Mouse (Mus musculus) hindlimb bud, embryonic 11.5 days (tissue): Measurements from ENCODE around the gene Ankrd36.

Experiments used
- DNase-seq: peaks from one replicate; pipeline ENCODE4 v3.0.0-alpha.2; 2012; ENCODE audit warnings: low read depth, low spot score; ENCODE audit errors: extremely low spot score

The Ankrd36 gene

DNA sequence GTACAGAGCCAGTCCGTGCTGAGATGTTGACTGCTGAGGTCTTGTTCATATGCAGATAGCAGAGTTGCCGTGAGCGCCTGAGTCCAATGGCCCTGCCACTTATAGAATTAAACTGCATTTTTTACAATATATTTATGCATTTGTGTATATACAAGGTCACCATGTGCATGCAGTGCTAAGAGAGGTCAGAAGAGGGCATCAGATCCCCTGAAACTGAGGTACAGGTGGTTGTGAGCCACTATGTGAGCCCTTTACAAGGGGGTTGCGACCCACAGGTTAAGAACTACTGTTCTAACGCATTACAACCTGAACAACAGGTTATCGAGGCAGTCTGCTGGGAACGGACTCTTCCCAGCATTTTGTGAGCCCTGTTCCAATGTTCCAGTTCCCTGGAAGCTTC, 80.8 kb downstream of the Ankrd36 start:
- no peak for DNase-seq

DNA sequence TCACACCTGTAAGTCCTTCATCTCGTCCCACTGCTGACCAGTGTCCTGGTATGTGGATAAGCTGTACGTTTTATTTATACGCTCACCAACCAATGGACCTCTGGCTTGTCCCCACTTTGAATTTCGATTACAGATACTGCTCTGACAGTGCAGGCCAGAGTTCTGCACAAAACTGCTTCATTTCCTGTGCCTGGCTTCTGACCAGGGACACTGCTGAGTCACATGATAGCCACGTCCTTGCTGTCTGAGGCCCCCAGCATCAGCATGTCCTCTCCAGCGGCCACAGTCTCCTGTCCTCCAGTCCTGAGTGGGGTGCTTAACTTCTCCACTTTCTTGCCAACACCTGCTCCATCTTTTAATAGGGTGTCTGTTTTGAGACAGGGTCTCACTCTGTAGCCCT, 113.1 kb downstream of the Ankrd36 start:
- DNase-seq = no peak

DNA sequence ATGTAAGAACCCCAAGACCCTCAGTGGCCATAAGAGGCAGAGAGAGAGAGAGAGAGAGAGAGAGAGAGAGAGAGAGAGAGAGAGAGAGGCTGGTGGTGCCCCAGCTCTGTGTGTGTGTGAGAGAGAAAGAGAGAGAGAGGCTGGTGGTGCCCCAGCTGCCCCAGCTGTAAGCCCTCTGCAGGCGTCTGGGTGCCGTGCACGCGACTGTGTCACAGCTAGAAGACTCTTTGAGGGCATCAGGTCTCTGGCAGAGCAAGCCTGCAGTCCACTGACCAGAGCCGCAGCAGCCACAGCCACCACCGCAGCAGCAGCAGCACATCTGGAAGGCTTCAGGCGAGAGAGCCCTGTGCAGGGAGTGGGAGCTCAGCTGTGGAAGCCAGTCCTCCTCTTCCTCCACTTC, 114.8 kb downstream of the Ankrd36 start:
- no peak for DNase-seq

DNA sequence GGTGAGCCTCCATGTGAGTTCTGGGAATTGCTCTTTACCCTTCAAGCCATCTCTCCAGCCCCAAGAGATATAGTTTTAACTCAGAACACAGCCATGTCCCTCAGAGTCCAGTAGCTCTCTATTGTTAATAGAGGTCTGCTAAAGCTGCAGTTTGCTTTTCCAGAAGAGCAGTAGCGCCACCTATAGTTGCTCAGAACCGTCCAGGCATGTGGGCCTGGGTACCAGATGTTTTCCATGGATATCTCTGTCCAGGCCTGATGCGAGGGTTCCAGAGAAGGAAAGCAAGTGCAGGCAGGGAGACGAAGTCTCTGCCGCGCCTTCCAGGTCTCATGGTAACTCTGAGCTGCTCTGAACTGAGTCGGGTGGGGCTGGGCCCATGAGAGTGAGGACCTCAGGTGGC, 122.3 kb downstream of the Ankrd36 start:
- DNase-seq = peak; percentile 39

DNA sequence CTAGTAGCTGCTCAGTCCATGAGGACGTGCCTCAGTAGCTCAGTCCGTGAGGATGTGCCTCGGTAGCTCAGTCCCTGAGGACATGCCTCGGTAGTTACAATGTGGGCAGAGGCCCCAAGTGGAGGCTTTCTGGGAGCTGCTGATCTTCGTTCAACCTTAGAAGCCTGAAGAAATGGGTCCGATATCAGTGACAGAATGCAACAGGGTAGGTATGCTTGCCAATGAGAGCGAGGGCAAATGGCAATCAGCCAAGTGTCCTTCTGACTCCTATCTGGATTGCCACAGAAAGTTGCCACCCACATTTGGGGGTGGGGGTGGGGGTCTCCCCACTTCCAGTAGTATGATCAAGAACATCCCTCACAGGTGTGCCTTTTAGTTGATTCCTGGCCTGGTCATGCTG, 131.3 kb downstream of the Ankrd36 start:
- no peak for DNase-seq

DNA sequence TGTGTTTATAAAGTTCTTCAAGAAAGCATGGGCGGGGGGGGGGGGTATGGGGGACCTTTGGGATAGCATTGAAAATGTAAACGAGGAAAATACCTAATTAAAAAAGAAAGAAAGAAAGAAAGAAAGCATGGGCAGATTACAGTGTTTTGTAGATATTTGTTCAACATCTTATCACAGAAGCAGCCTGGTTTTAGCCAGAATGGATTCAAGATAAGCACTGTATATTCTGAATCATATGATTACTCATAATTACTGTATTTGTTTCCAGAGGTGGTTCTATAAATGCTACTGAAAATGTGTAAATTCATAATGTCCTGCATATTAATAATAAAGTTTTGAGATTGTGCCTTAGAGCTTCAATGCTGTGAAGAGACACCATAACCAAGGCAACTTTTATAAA, 131.8 kb downstream of the Ankrd36 start:
- no peak for DNase-seq

DNA sequence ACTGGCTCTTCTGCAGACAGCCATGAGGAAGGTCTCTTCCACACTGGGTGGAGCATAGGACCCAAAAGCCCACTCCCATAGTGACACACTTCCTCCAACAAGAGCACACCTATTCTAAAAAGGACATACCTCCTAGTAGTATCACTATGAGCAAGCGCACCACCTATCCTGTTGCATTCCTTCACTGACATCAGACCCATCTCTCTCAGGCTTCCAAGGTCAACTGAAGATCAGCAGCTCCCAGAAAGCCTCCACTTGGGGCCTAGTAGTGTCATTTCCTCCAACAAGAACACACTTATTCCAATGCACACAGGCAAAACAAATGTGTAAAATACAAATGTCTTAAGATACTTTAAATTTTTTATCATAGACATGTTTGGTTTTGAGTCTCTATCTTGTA, 132.3 kb downstream of the Ankrd36 start:
- DNase-seq = no peak

DNA sequence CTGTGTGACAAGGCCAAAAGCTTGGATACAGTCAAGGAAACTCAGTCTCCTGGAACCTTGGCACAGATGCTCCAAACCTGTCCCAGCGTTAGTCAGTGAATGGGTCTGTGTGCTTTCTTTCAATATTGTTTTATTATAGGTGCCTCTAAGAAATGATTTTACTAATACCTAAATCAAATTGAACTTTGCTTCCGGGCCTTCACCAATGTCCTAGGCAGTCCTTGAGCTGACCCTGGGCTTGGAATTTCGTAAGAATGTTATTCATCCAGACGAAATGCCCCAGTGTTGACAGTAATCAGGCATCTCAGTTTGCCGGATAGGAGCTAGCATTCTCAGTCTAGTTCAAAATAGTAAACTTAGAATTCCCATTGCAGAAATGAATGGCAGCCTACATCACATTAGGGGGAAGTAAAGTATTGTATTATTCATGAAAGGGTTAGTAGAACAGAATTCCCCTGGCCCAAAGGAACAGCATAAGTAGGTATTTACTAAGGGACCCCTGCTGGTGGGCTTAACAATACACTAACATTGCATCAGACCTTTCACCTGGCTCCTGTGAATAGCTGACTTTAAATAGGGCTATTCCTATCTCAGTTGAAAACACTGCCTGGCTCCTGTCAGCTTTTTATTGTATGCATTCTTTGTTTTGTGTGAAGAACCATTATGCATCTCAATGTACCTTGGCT, 132.9 kb downstream of the Ankrd36 start:
- no peak for DNase-seq

DNA sequence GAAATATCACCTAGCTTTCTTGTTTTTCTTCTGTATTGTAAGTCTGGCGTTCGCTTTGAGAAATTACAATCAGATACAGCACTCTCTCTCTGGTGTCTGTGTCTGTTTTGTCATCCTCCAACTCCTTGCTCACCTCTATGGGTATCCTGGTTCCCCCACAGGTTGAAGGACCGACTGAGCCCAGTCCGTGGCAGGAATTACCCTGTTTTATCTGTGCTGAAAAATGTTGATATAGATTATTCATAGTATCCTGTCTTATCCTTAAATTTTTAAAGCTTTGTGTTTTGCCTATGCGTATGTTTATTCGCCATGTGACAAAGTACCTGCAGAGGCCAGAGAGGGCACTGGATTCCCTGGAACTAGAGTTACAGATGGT, 133.5 kb downstream of the Ankrd36 start:
- DNase-seq = no peak

DNA sequence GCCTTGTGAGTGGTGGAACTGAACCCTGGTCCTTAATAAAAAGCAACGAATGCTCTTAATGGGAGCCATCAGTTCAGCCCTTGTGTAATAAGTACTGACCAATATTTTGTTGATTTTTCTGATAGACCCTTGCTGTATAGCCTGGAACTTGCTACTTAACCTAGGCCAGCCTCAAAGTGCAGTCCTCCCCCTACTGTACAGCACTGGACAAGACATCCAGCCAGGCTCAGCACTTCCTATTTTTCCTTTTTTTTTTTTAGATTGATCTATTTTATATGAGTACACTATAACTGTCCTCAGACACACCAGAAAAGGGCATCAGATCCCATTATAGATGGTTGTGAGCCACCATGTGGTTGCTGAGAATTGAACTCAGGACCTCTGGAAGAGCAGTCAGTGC, 133.9 kb downstream of the Ankrd36 start:
- no peak for DNase-seq

DNA sequence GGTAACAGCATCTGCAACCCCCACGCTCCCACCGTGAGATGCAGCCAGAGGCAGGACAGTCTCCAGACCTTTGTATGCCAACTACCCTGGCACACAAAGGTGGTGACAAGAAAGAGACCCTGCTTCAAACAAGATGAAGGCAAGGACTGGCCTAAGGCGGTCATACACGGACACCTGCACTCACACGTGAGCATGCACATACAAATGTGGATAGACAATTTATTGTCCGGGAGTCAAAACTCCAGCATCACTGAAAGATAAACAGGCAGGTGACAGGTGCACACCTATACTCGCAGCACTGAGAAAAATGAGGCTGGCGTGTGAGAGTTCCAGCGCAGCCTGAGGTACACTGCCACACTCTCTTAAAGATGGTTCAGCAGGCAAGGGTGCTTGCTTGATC, 136.5 kb downstream of the Ankrd36 start:
- no peak for DNase-seq

DNA sequence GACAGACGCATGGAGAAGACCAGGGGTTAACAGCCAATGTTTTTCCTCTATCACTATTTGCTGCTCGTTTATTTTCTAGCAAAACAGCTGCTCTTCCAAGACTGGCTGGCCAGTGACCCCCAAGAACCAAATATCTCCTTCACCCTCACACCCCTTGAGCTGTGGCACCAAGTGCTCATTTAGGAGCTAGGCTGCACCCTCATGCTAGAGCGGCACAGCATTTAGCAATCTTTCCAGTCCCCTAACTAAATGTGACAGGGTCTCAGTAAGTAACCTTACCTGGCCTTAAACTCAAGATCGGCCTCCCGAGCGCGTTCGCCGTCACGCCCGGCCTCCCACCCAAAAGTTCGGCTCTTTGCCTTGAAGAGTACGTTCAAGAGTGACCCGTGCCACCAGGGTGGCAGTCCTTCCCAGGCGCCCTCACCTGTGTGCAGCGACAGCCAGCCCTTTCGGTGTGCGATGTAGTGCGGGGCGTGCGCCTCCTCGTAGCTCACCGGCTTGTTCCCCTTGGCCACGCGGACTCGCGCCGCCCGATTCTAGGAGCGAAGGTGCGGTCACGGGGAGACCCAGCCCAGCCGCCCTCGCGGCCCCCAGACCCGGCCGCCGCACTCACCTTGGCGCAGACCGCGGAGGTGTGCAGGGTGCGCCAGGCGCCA, 137.5 kb downstream of the Ankrd36 start:
- DNase-seq = no peak

DNA sequence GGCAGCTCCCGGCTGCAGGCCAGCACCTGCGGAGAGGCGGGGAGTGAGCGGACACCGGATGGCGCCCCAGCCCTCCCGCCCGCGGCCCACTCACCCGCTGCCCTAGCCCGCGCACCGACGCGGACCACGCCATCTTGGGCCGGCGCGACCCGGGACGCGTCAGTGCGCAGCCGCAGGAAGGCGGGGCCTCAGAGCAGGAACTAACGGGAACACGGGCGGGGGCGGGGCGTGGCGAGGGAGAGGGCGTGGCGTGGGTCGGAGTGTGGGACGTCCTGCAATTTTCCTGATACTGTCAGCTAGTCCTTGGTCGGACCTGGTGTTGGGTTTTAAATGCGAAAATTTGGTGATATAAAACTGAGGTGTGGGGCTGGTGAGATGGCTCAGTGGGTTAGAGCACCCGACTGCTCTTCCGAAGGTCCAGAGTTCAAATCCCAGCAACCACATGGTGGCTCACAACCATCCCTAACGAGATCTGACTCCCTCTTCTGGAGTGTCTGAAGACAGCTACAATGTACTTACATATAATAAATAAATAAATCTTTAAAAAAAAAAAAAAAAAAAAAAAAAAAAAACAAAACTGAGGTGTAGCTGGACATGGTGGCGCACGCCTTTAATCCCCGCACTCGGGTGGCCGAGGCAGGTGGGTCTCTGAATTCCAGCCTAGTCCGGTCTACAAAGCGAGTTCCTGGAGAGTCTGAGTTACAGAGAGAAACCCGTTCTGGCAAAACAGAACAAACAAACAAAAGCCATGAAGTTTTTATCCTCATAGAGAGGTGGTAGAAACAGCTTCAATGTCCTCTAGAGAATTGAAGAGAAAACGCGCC, 138.3 kb downstream of the Ankrd36 start:
- no peak for DNase-seq

DNA sequence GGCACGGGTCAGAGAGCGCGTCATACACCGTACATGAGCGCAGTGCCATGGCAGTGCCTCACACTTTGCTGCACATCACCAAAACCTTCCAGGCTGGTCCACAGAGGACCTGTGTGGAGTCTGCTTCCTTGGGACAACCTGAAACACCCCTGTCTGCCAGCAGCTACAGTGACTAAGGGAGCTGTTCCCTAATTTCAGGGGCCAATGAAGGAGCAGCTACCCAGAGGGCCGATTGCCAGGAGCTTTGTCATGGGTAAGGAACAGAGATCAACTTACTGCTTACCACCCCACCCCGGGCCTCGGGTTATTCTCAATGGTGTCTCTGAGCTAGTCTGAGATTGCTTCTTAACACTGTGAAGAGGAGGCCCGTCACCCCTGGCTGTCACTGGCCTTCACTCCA, 145.7 kb downstream of the Ankrd36 start:
- no peak for DNase-seq

DNA sequence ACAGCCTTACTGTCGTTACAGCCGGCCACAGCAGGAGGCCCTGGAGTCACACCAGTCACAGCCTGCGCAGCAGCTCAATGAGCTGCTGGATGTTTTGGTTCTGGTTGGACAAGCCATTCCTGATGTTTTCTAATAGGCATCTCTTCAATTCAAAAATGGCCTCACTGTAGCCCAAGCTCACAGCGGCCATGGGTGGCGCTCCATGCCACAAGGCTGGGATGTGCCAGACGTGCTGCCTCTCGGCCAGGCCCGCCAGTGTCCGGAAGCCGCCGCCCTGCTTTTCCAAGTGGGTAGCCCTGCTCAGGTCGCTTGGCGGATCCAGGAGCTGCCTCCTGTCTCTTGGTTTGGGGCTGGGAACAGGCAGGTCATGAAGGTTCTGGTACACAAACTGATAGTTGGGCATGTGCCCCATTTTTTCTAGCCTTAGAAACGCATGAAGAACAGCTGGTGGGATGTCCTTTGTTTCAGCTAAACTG, 146.2 kb downstream of the Ankrd36 start, which contains the start of gene Mrps24:
TSS of gene Mrps24 (minus strand) at position 51 of the 476 bp plus-strand sequence.
- DNase-seq = no peak

DNA sequence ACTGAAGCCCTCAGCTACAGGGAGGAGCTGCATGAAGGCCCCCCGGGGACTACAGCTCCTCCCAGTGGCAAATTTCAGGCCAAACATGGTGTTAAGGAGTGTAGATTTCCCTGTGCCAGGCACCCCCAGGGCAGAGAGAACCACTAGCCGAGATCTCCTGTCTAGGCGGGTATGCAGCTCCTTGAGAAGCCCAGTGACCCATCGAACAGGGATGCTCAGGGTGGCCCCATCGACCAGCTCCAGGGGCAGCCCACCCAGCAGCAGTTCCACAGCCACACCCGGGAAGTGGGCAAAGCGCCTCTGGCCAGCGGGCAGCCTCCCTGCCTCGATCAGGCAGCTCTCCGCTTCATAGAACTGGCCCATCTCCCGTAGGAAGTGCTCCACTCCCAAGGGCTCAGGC, 146.8 kb downstream of the Ankrd36 start:
- no peak for DNase-seq

DNA sequence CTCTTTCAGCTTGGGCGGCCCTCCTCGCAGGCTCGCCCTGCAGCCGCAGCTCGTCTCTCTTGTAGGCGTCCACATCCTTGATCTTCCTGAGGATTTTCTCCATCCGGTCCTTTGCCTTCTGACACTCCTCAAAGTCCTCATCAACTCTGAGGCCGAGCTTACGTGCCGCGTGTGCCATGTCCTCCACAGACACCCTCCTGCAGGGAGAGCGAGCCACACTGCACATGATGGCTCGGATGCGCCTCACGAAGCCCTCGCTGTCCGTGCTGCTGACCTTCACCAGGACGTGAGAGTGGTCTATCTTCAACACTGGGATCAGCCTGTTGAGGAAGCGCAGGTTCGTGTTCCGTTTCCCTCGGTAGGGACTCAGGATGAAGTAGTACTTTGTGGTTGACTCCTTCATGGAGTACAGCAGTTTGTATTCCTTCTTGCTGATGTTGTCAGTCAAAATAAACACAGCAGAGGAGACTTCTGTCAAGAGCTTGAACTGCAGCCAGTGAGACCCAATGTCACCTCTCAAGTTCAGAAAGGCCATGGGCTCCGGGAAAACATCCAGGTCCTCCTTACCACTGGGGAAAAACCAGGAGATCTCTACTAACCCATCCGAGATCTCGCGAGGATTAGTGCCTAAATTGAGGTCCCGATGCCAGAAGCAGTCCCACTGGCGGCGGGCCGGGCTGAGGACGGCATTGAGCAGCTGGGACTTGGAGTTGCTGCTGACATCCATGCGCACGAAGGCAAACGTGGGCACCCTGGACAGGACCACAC, 147.6 kb downstream of the Ankrd36 start:
- DNase-seq = no peak

DNA sequence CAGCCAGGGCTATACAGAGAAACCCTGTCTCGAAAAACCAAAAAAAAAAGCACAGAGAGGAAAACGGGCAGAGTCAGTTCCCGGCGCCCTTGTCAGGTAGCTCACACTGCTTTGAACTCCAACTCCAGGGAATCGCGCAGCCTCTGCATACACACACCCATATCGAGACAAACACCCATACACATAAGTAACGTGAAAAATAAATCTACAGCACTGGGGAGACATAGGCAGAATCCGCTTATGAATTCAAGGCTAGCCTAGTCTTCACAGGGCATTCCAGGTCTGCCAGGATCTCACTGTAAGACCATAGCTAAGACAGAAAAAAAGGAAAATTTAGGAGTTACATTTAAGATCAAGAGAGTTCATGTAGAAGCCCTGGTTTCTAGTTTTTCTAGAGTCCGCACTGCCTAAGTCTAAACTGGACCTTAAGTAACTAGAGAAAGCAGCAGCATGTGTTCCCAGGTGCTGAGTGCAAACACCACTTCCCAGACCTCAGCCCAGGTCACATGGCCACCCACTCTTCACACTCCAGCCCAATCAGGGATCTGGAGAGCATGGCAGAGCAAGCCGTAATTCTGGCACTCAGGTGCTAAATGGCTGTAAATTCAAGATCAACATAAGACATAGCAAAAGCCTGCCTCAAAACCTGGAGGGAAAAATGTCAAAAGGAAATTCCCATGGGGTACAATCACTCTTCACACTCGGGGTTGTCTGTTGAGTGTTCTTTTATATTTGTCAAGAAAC, 149.3 kb downstream of the Ankrd36 start:
- no peak for DNase-seq

DNA sequence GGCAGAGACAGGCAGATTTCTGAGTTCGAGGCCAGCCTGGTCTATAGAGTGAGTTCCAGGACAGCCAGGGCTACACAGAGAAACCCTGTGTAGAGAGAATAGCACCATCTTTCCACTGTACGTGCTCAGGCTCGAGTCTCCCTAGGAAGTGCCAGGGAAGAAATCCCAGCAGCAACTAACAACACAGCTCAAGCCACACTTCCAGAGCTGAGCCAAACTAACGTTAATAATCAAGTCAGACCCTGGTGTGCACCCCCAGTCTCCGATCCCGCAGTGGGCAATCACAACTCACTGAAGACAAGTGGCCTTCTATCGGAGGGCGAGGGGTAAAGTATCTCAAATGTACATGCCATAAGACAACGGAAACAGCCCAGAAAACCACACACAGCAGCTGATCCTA, 160.1 kb downstream of the Ankrd36 start:
- DNase-seq = no peak

DNA sequence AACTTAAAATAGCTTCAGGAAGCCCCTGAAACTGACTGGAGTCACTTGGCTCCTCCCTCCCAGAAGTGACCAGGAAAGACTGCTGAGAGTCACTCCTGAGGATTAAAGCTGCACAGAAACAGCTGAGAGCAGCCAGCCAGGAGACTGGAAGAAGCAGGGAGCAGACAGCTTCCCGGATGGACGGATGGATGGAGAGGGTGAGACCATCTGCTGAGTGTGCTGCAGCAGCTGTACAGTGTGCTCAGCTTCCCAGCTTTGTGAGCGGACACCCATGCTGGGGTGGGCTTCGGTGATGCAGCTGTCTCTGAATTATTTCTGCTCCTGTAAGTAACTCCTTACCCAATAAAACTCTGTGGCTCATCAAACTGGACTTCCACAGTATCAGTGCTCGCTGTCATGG, 162.9 kb downstream of the Ankrd36 start:
- no peak for DNase-seq

DNA sequence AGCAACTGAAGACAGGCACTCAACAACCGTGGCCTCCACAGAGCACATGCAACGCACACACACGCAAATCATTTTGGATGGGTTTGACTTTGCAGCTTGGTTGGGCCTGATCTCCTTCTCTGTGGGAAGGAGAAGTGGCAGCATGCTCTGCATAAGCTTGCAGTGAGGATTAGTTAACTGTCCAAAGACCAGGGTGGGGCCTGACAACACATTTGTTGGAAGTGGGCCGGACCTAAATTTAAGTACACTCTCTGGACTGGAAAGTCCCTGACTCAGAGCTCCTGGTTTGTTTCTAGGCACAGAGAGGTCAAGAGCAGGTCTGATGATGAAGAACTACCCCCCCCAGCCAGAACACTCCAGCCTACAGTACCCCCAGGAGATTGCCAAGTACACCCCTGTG, 164.8 kb downstream of the Ankrd36 start:
- DNase-seq = no peak
